Mouse (Mus musculus): Measurements from ENCODE around the gene Rsph3a. TPM values are rescaled to one million over a fixed set of nuclear protein-coding genes. Genes with fewer than 3 reads are reported as not detected.
"Not testable (repeated sequence)": the region's sequence is repeated elsewhere in the genome, so short reads cannot be mapped to it uniquely, and the experiment has no call there.

The Rsph3a gene
- polyA plus RNA-seq, 1 experiment from 2014 or later: 60.2 TPM

- not testable (repeated sequence) for DNase-seq (ENCODE audit: low spot score)
- 84% methylated on average over 4 of the region's 4 CpGs for WGBS
Measured at GRCm38 (mm10) chr17:8013974-8014373, 68.6 kb downstream of the Rsph3a start.

GRCm38 (mm10) chr17:8022675-8023074, 77.3 kb downstream of the Rsph3a start:
- not testable (repeated sequence) for H3K4me3 ChIP-seq; H3K27ac ChIP-seq; DNase-seq (ENCODE audit: low spot score); H3K9me3 ChIP-seq; H3K4me1 ChIP-seq (replicated peaks); H3K27me3 ChIP-seq (ENCODE audit: insufficient read depth, poor library complexity, severe bottlenecking); H3K36me3 ChIP-seq
- WGBS: no CpG with 5 or more reads among the region's 6 CpGs

More at GRCm38 (mm10) chr17:8013974-8014373, 68.6 kb downstream of the Rsph3a start:
- not testable (repeated sequence) for H3K27me3 ChIP-seq (ENCODE audit: insufficient read depth, poor library complexity, severe bottlenecking); H3K36me3 ChIP-seq; H3K9me3 ChIP-seq; H3K27ac ChIP-seq; H3K4me3 ChIP-seq; H3K4me1 ChIP-seq (replicated peaks)

GRCm38 (mm10) chr17:8027475-8028168, 82.2 kb downstream of the Rsph3a start:
- H3K27ac ChIP-seq; H3K4me3 ChIP-seq; H3K9me3 ChIP-seq; H3K36me3 ChIP-seq; H3K4me1 ChIP-seq (replicated peaks); H3K27me3 ChIP-seq (ENCODE audit: insufficient read depth, poor library complexity, severe bottlenecking); DNase-seq (ENCODE audit: low spot score): not testable (repeated sequence)
- WGBS: no CpG with 5 or more reads among the region's 12 CpGs

Other genes starting within 250 kb of the Rsph3a start
- gene Fndc1, start 118.3 kb upstream of the Rsph3a start, polyA plus RNA-seq (2016; fragmentation: Nextera tagmentation; extraction: Ambion mirVana): 0.61 and 0.81 TPM in 2 replicates
- gene Tagap, start 19.6 kb upstream of the Rsph3a start, polyA plus RNA-seq (2016; fragmentation: Nextera tagmentation; extraction: Ambion mirVana): 0.58 and 0.76 TPM in 2 replicates
- 0.16 TPM in 1 of 2 replicates, not detected in the other for gene Gm49673, start 202.2 kb downstream of the Rsph3a start, polyA plus RNA-seq (2016; fragmentation: Nextera tagmentation; extraction: Ambion mirVana)
- 18.3 and 19.2 TPM in 2 replicates for gene Rnaset2a, start 202.5 kb downstream of the Rsph3a start, polyA plus RNA-seq (2016; fragmentation: Nextera tagmentation; extraction: Ambion mirVana)
- 40.5 and 43.6 TPM in 2 replicates for gene Fgfr1op, start 219.9 kb downstream of the Rsph3a start, polyA plus RNA-seq (2016; fragmentation: Nextera tagmentation; extraction: Ambion mirVana)

Measured in hindbrain, embryonic 10.5 days (tissue).